Mouse (Mus musculus): ENCODE measurements around the gene Sgk1.

Sgk1 gene

GRCm38 (mm10) chr10:22001621-22002020 is 119.6 kb downstream of the Sgk1 start:
- no peak for DNase-seq (ENCODE audit: low read depth)

- no peak for DNase-seq (ENCODE audit: low read depth)
Measured at GRCm38 (mm10) chr10:22004763-22005162, 122.8 kb downstream of the Sgk1 start.

GRCm38 (mm10) chr10:22007160-22007801 is 125.3 kb downstream of the Sgk1 start:
- no peak for DNase-seq (ENCODE audit: low read depth)

GRCm38 (mm10) chr10:22007802-22008172 is 125.8 kb downstream of the Sgk1 start:
- no peak for DNase-seq (ENCODE audit: low read depth)

- DNase-seq (ENCODE audit: low read depth), result no peak
Measured at GRCm38 (mm10) chr10:22010088-22010818, 128.3 kb downstream of the Sgk1 start.

GRCm38 (mm10) chr10:22017469-22018159 is 135.6 kb downstream of the Sgk1 start:
- DNase-seq (ENCODE audit: low read depth), result no peak

GRCm38 (mm10) chr10:22018618-22019017 is 136.6 kb downstream of the Sgk1 start:
- DNase-seq (ENCODE audit: low read depth), result no peak

GRCm38 (mm10) chr10:22034303-22034702 is 152.3 kb downstream of the Sgk1 start:
- no peak for DNase-seq (ENCODE audit: low read depth)

- DNase-seq (ENCODE audit: low read depth), result peak; percentile 10
Measured at GRCm38 (mm10) chr10:22036256-22036655, 154.3 kb downstream of the Sgk1 start.

All from fibroblast of lung, adult 2 months (primary cell).